Mouse (Mus musculus) c-Kit-positive CD71-positive TER-119-positive erythroid progenitor cells, embryonic 14.5 days (primary cell): ENCODE measurements at regions not wholly inside any gene's neighbourhood (a gene's known extent, or its start where the extent isn't known, plus 50 kb on each side); places are given as distances from the start of the nearest gene placed in this dataset.
"Not testable (repeated sequence)": the region's sequence is repeated elsewhere in the genome, so short reads cannot be mapped to it uniquely, and the experiment has no call there.

Source experiments
- DNase-seq: peaks from one replicate; pipeline ENCODE4 v3.0.0-alpha.2; 2013; ENCODE audit warnings: low spot score

GRCm38 (mm10) chr13:69129056-69129620, 129.8 kb upstream of the Adcy2 start:
- no peak for DNase-seq

DNA sequence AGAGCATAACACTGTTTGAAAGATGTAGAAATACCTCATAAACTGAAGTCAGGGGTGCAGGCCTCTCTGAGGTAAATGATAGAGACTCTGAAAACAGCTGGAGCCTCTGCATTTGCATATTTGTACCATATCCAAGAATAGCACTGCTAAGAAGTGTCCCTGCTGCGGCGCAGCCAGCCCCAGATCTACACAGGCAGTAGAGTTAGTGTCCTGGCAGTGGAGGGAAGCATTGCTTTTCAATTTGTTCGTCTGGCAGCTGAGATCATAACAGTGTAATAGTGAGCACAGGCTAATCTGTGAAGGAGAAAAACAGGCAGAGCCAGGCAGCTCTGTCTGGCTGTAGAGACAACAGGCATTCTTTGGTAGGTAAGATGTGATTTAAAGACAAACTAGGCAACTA, 128.2 kb upstream of the Adcy2 start:
- no peak for DNase-seq

GRCm38 (mm10) chr13:69118743-69119142, 119.4 kb upstream of the Adcy2 start:
- not testable (repeated sequence) for DNase-seq

- DNase-seq = no peak
Observed at GRCm38 (mm10) chr13:69109168-69109567, 109.8 kb upstream of the Adcy2 start.

GRCm38 (mm10) chr13:69086613-69087012, 87.3 kb upstream of the Adcy2 start:
- DNase-seq = peak; percentile 1

GRCm38 (mm10) chr13:69070336-69070735, 71.0 kb upstream of the Adcy2 start:
- no peak for DNase-seq

DNA sequence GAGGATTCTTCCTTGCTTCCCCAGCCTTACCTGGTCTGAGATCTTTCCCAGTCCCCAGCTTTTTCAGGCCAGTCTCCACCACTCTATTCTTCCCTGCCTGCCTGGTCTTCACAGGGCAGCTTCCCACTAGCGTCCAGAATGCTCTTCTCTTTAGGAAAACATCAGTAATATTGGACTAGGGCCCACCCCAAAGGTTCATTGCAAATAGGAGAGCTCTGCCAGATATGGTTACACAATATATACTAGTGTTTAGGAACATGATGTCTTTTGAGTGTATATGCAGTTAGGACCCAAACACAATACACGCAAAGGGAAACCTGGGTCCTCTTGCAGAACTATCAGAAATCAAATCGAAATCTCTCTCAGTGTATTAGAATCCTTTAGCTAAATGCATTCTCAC, 70.5 kb upstream of the Adcy2 start:
- no peak for DNase-seq

DNA sequence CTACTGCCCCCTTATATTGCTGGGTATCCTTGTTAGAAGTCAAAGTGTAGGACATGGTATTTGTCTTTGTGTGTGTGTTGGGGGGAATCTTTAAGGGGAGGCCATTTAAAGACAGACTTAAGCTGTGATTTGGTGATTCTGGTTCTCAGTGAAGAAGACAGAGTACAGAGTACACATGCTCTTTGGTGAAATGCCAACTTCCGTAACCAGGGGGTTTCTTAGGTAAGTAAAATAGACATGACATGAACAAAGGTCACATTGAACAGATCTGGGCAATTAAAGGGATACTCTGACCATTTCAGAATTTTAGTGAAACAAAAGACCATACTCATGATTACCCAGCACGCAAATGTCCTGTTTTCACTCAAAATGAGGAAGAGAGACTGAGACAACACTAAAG, 67.3 kb upstream of the Adcy2 start:
- DNase-seq = no peak

- no peak for DNase-seq
Observed at GRCm38 (mm10) chr13:69065285-69065684, 65.9 kb upstream of the Adcy2 start.

DNA sequence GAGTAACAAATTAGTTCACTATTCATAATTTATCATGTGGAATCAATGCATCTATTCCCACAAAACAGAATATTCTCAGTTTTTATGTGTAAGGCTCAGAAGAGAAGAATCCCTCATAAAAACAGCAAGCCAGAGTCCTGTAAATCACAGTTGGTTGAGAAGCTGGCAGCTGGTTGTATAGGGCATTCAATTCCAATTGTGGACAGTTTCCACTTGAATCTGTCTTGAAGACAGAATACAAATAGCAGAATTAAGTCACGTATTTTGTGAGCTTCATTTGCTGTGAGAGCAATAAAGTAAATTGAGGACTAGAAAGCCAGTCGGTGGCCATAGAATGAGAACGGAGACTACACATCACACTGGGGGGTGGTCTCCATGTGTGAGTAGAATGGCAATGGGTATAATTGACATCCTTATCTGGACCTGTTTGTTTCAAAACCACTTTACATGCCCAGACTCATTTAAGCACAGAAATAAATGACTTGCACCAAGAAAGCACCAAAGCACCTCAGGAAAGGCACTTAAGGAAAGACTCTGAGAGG, 63.4 kb upstream of the Adcy2 start:
- no peak for DNase-seq

DNA sequence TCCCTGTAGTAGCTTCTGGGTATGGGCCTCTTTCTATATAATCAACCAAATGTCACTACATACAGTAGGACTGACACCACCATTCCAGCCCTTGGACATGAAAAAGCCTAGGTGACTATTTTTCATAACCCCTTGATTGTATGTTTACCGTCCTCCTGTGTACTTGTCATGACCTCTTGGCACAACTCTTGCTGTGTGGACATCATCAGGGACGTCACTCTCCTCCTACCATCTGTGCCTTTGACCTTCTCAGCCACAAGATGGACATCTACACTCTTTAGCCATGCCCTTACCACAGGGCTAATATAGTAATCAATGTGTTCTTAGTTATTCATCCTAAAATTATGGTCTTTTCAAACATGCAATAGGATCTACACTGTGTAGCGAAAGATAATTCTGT, 62.1 kb upstream of the Adcy2 start:
- DNase-seq = no peak
